24 mouse cellular contexts compared by ENCODE assay signal in genomic region chr9:66930351-66930750, GRCm38 (mm10). TPM values are rescaled to one million over a fixed set of nuclear protein-coding genes. Genes with fewer than 3 reads are reported as not detected.
DNase-seq lines count a peak whose midpoint lies in the region; ATAC-seq and TF ChIP-seq lines count a peak whose summit lies in the region.
"Had no signal": no experiment of that assay in that cellular context is flagged by ENCODE, and none has a peak within 500 bp of the region (broad histone marks: within the 10 kb centered on the region; RNA-seq: fewer than 3 reads in every experiment).

No protein-coding gene starts in this region.

- no peak overlapping the region for H3K27ac ChIP-seq in intestine, embryonic 14.5 days (ENCODE audit: low read depth)
- no peak overlapping the region for H3K27ac ChIP-seq in intestine, postnatal 0 days (ENCODE audit: low read depth, low read length)
- H3K27ac ChIP-seq: embryonic facial prominence, embryonic 10.5 days; embryonic facial prominence, embryonic 12.5 days; forebrain, embryonic 12.5 days had no signal

- peak; percentile 53 for DNase-seq in heart, adult 11 months
- DNase-seq in heart, postnatal 4 days: no peak
- DNase-seq in intestine, embryonic 14.5 days (ENCODE audit: low spot score): peak; percentile 34
- no peak for DNase-seq in lung, adult 18-20 months
- DNase-seq: adrenal gland, adult 8-10 months; adrenal gland, postnatal 14 days; adrenal gland, postnatal 36 days; B cell, adult 2 months; cerebellum, adult 11-12 months; cerebellum, adult 2 months; cerebellum, adult 9-10 months; cerebellum, postnatal 10 days; cerebellum, postnatal 25 days had no signal

- ATAC-seq in intestine, embryonic 14.5 days (replicated peaks; ENCODE audit: low FRiP score, low TSS enrichment, low read depth): no peak
- no peak for ATAC-seq in intestine, postnatal 0 days
- ATAC-seq: activated CD4-positive, CD25-positive, alpha-beta regulatory T cell, adult 4 months; CD4-positive, CD25-positive, alpha-beta regulatory T cell, adult 4 months; forebrain, embryonic 14.5 days; forebrain, embryonic 16.5 days; Patski had no signal

- H3K27me3 ChIP-seq in intestine, embryonic 14.5 days (replicated peaks; ENCODE audit: control insufficient read depth, insufficient read depth, low read length): no peaks in the 10 kb centered on the region
- no peaks in the 10 kb centered on the region for H3K27me3 ChIP-seq in intestine, postnatal 0 days (replicated peaks; ENCODE audit: control insufficient read depth, insufficient read depth, low read length)
- H3K27me3 ChIP-seq: CH12.LX; embryonic facial prominence, embryonic 12.5 days; Patski had no signal

- TF ChIP-seq CTCF in intestine, postnatal 0 days (IDR thresholded peaks at IDR 0.05; ENCODE audit: low read depth): no peak

- no peak overlapping the region for H3K4me2 ChIP-seq in intestine, embryonic 14.5 days (ENCODE audit: low read length)
- H3K4me2 ChIP-seq in intestine, postnatal 0 days (replicated peaks; ENCODE audit: low read depth): no peak overlapping the region
- H3K4me2 ChIP-seq: embryonic facial prominence, embryonic 12.5 days; forebrain, embryonic 12.5 days had no signal

- H3K4me3 ChIP-seq in intestine, embryonic 14.5 days (ENCODE audit: low read depth, low read length): no peak overlapping the region
- no peak overlapping the region for H3K4me3 ChIP-seq in intestine, postnatal 0 days (ENCODE audit: low read depth, low read length)
- H3K4me3 ChIP-seq: embryonic facial prominence, embryonic 10.5 days; embryonic facial prominence, embryonic 12.5 days; forebrain, embryonic 12.5 days had no signal

- no peaks in the 10 kb centered on the region for H3K9me3 ChIP-seq in intestine, embryonic 14.5 days (ENCODE audit: control insufficient read depth, low read length)
- no peaks in the 10 kb centered on the region for H3K9me3 ChIP-seq in intestine, postnatal 0 days (ENCODE audit: control insufficient read depth)
- H3K9me3 ChIP-seq: embryonic facial prominence, embryonic 10.5 days; embryonic facial prominence, embryonic 12.5 days; forebrain, embryonic 12.5 days; G1E had no signal

- no peaks in the 10 kb centered on the region for H3K4me1 ChIP-seq in intestine, embryonic 14.5 days (replicated peaks; ENCODE audit: control insufficient read depth, insufficient read depth, low read length)
- no peaks in the 10 kb centered on the region for H3K4me1 ChIP-seq in intestine, postnatal 0 days (replicated peaks; ENCODE audit: control insufficient read depth, insufficient read depth, low read length)
- H3K4me1 ChIP-seq: embryonic facial prominence, embryonic 12.5 days had no signal

- no peaks in the 10 kb centered on the region for H3K36me3 ChIP-seq in intestine, embryonic 14.5 days (ENCODE audit: control insufficient read depth, insufficient read depth, low read length)
- H3K36me3 ChIP-seq in intestine, postnatal 0 days (ENCODE audit: control insufficient read depth, insufficient read depth): no peaks in the 10 kb centered on the region
- H3K36me3 ChIP-seq: embryonic facial prominence, embryonic 10.5 days; embryonic facial prominence, embryonic 12.5 days; forebrain, embryonic 12.5 days; G1E had no signal

- H3K9ac ChIP-seq in intestine, embryonic 14.5 days (ENCODE audit: low read length): no peak overlapping the region
- H3K9ac ChIP-seq in intestine, postnatal 0 days (ENCODE audit: low read depth, low read length): no peak overlapping the region
- H3K9ac ChIP-seq: embryonic facial prominence, embryonic 12.5 days; forebrain, embryonic 12.5 days had no signal

- 60% methylated on average over 7 of the region's 7 CpGs for WGBS in intestine, embryonic 14.5 days
- WGBS in intestine, postnatal 0 days: 44% methylated on average over 7 of the region's 7 CpGs

RNA-seq across cellular contexts. Expression of gene Rab8b, which starts 10.9 kb away (rescaled TPM):
- 10 to 100 TPM; 17.8 to 18.5 TPM for total RNA-seq in heart, postnatal 4 days (2021)
- 26.1 and 30.2 TPM in 2 replicates for polyA plus RNA-seq in intestine, embryonic 14.5 days (2014; fragmentation: Nextera tagmentation; extraction: Ambion mirVana)
- 16.2 and 18.9 TPM in 2 replicates for polyA plus RNA-seq in intestine, postnatal 0 days (2015; fragmentation: Nextera tagmentation; extraction: Ambion mirVana)

RNA-seq across cellular contexts. Expression of gene Rps27l, which starts 15.5 kb away (rescaled TPM):
- total RNA-seq in heart, postnatal 4 days (2021): 100 to 1,000 TPM; 253 to 256 TPM
- polyA plus RNA-seq in intestine, embryonic 14.5 days (2014; fragmentation: Nextera tagmentation; extraction: Ambion mirVana): 723 and 793 TPM in 2 replicates
- polyA plus RNA-seq in intestine, postnatal 0 days (2015; fragmentation: Nextera tagmentation; extraction: Ambion mirVana): 712 and 778 TPM in 2 replicates

RNA-seq across cellular contexts. Expression of gene Lactb, which starts 44.9 kb away (rescaled TPM):
- 10 to 100 TPM; 20.9 to 21.6 TPM for total RNA-seq in heart, postnatal 4 days (2021)
- 8.9 and 9.3 TPM in 2 replicates for polyA plus RNA-seq in intestine, embryonic 14.5 days (2014; fragmentation: Nextera tagmentation; extraction: Ambion mirVana)
- polyA plus RNA-seq in intestine, postnatal 0 days (2015; fragmentation: Nextera tagmentation; extraction: Ambion mirVana): 14.9 and 17.2 TPM in 2 replicates

Comparison
In these comparisons a context has a peak if more than half of its experiments do, and no peak if none do; other contexts are left out.
1. DNase-seq: peak in heart, adult 11 months (single experiment) and intestine, embryonic 14.5 days (single experiment); none in heart, postnatal 4 days (single experiment) and lung, adult 18-20 months (0 of 2).